In the genomic region with DNA sequence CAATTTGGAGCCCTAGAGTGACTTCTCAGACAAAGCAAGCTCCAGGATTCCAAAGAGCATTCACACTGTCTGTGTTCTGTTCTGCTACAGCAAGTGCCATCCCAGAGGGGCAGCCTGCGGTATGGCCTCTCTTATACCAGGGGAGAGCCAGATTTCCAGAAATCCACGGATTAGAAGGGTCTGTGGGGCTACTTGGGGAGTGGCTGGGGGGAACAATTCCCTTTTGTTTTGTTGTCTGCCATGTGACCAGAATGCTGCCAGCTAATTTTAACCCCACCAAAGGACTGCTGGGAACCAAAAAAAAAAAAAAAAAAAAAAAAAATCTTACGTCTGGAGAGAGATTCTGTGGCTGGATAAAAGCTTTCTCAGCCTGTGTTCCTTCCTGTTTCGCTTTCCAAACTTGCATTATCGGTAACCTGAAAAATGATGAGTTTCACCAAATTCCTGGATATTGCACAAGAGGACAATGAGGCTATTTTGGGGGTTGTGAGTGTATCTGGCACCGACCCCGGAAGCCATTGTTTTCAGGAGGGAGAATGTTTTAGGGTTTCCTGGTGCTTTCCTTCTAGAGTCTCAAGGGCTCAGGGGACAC, we compare ENCODE assay signal across 8 mouse cellular contexts. TPM values are rescaled to one million over a fixed set of nuclear protein-coding genes. Genes with fewer than 3 reads are reported as not detected.
DNase-seq lines count a peak whose midpoint lies in the region; ATAC-seq and TF ChIP-seq lines count a peak whose summit lies in the region.

No protein-coding gene starts in this region.

- H3K4me3 ChIP-seq in cerebellum, adult 2 months (replicated peaks; ENCODE audit: insufficient read depth, low read depth, low read length) = no peak overlapping the region
- no peak overlapping the region for H3K4me3 ChIP-seq in intestine, postnatal 0 days (ENCODE audit: low read depth, low read length)

- ATAC-seq in granulocyte monocyte progenitor cell, adult 5-6 weeks (replicated peaks; ENCODE audit: poor library complexity, severe bottlenecking) = peak; percentile 61
- ATAC-seq in intestine, postnatal 0 days = no peak

- H3K9ac ChIP-seq in intestine, postnatal 0 days (ENCODE audit: low read depth, low read length) = no peak overlapping the region

- H3K27ac ChIP-seq in cerebellum, adult 2 months (ENCODE audit: insufficient read depth, low read length) = peak overlapping the region; percentile 79
- H3K27ac ChIP-seq in intestine, postnatal 0 days (ENCODE audit: low read depth, low read length) = peak overlapping the region; percentile 54; the same call in 1 of the 2 replicates

- no peaks in the 10 kb centered on the region for H3K9me3 ChIP-seq in intestine, postnatal 0 days (ENCODE audit: control insufficient read depth)

- H3K4me1 ChIP-seq in cerebellum, adult 2 months (ENCODE audit: control insufficient read depth, insufficient read depth, low read length) = peaks cover 25% of the 10 kb centered on the region
- H3K4me1 ChIP-seq in intestine, postnatal 0 days (replicated peaks; ENCODE audit: control insufficient read depth, insufficient read depth, low read length) = peaks cover 7% of the 10 kb centered on the region; the same call in 1 of the 2 replicates

- no peak for TF ChIP-seq POLR2A in cerebellum, adult 2 months (IDR thresholded peaks at IDR 0.05; ENCODE audit: borderline replicate concordance, insufficient read depth, low read length)

- H3K27me3 ChIP-seq in cerebellum, adult 2 months (ENCODE audit: control insufficient read depth, insufficient read depth, low read length) = no peaks in the 10 kb centered on the region
- no peaks in the 10 kb centered on the region for H3K27me3 ChIP-seq in intestine, postnatal 0 days (replicated peaks; ENCODE audit: control insufficient read depth, insufficient read depth, low read length)

- peak overlapping the region; percentile 1; the same call in 1 of the 2 replicates for H3K4me2 ChIP-seq in intestine, postnatal 0 days (replicated peaks; ENCODE audit: low read depth)

- TF ChIP-seq CTCF in cerebellum, adult 2 months (IDR thresholded peaks at IDR 0.05; ENCODE audit: borderline replicate concordance, insufficient read depth, low read depth, low read length) = no peak
- no peak for TF ChIP-seq CTCF in intestine, postnatal 0 days (IDR thresholded peaks at IDR 0.05; ENCODE audit: low read depth)

- DNase-seq in cerebellum, adult 2 months = no peak
- DNase-seq in cerebellum, adult 11 months = no peak
- peak; percentile 85 for DNase-seq in NIH3T3 (ENCODE audit: low read depth)
- DNase-seq in lung, postnatal 36 days = peak; percentile 65
- peak; percentile 44 for DNase-seq in thymus, postnatal 4 days
- no peak for DNase-seq in right cerebral cortex, adult 18-20 months

- WGBS in cerebellum, adult 2 months = 40% methylated on average over 7 of the region's 7 CpGs
- 54% methylated on average over 7 of the region's 7 CpGs for WGBS in intestine, postnatal 0 days

- H3K36me3 ChIP-seq in intestine, postnatal 0 days (ENCODE audit: control insufficient read depth, insufficient read depth) = no peaks in the 10 kb centered on the region

RNA-seq across cellular contexts. Expression of gene Irf2bpl, which starts 12.4 kb away (rescaled TPM):
- polyA plus RNA-seq in cerebellum, adult 2 months (2012; rRNA removed) = 48.6 and 53.9 TPM in 2 replicates
- total RNA-seq in granulocyte monocyte progenitor cell, adult 5-6 weeks (2014; fragmentation: Nextera tagmentation) = 1.2 and 1.8 TPM in 2 replicates
- total RNA-seq in granulocyte monocyte progenitor cell, adult 5-6 weeks (2017) = 0.15 and 0.78 TPM in 2 replicates
- 10.0 and 10.7 TPM in 2 replicates for polyA plus RNA-seq in intestine, postnatal 0 days (2015; fragmentation: Nextera tagmentation; extraction: Ambion mirVana)

RNA-seq across cellular contexts. Expression of gene Cipc, which starts 49.8 kb away (rescaled TPM):
- 122 and 127 TPM in 2 replicates for polyA plus RNA-seq in cerebellum, adult 2 months (2012; rRNA removed)
- total RNA-seq in granulocyte monocyte progenitor cell, adult 5-6 weeks (2014; fragmentation: Nextera tagmentation) = 23.5 and 32.3 TPM in 2 replicates
- total RNA-seq in granulocyte monocyte progenitor cell, adult 5-6 weeks (2017) = 18.5 and 19.9 TPM in 2 replicates
- polyA plus RNA-seq in intestine, postnatal 0 days (2015; fragmentation: Nextera tagmentation; extraction: Ambion mirVana) = 3.2 and 3.8 TPM in 2 replicates

Comparison
In these comparisons a context has a peak if more than half of its experiments do, and no peak if none do; other contexts are left out.
1. DNase-seq: peak in NIH3T3 (single experiment), lung, postnatal 36 days (single experiment) and thymus, postnatal 4 days (single experiment); none in cerebellum, adult 2 months (0 of 2), cerebellum, adult 11 months (single experiment) and right cerebral cortex, adult 18-20 months (single experiment).
2. RNA of gene Cipc, which starts 49.8 kb away (polyA plus RNA-seq): 122 to 127 TPM in cerebellum, adult 2 months; 3.2 to 3.8 TPM in intestine, postnatal 0 days; every median in the first group is over 10 times any median in the second.